Mouse (Mus musculus): ENCODE results near the gene Sorcs2.
A peak's percentile ranks its signal among the peaks of the same experiment; 100 is the strongest.

Sorcs2 gene

GRCm38 (mm10) chr5:36397837-36398282, at the start of gene Sorcs2:
Gene Sorcs2 (minus strand): TSS chr5:36398139.
- peak; percentile 59 to 66 for DNase-seq (ENCODE audit: low spot score in 2 of 2)

GRCm38 (mm10) chr5:36446166-36446890, 48.4 kb upstream of the Sorcs2 start:
- no peak for DNase-seq (ENCODE audit: low spot score in 2 of 2)

- no peak for DNase-seq (ENCODE audit: low spot score in 2 of 2)
These were observed 47.1 kb upstream of the Sorcs2 start for GRCm38 (mm10) chr5:36445028-36445427.

GRCm38 (mm10) chr5:36444611-36445010, 46.7 kb upstream of the Sorcs2 start:
- no peak for DNase-seq (ENCODE audit: low spot score in 2 of 2)

GRCm38 (mm10) chr5:36440741-36441140, 42.8 kb upstream of the Sorcs2 start:
- DNase-seq (ENCODE audit: low spot score in 2 of 2): no peak

GRCm38 (mm10) chr5:36436858-36437257, 38.9 kb upstream of the Sorcs2 start:
- no peak for DNase-seq (ENCODE audit: low spot score in 2 of 2)

- peak in 1 of 2 experiments; percentile 16 for DNase-seq (ENCODE audit: low spot score in 2 of 2)
These were observed 36.5 kb upstream of the Sorcs2 start for GRCm38 (mm10) chr5:36434398-36434967.

- DNase-seq (ENCODE audit: low spot score in 2 of 2): no peak
These were observed 33.8 kb upstream of the Sorcs2 start for GRCm38 (mm10) chr5:36431711-36432110.

GRCm38 (mm10) chr5:36429551-36429950, 31.6 kb upstream of the Sorcs2 start:
- DNase-seq (ENCODE audit: low spot score in 2 of 2): no peak

- no peak for DNase-seq (ENCODE audit: low spot score in 2 of 2)
These were observed 29.9 kb upstream of the Sorcs2 start for GRCm38 (mm10) chr5:36427831-36428230.

GRCm38 (mm10) chr5:36426404-36426803, 28.5 kb upstream of the Sorcs2 start:
- DNase-seq (ENCODE audit: low spot score in 2 of 2): no peak

GRCm38 (mm10) chr5:36424676-36425075, 26.7 kb upstream of the Sorcs2 start:
- no peak for DNase-seq (ENCODE audit: low spot score in 2 of 2)

- no peak for DNase-seq (ENCODE audit: low spot score in 2 of 2)
These were observed 24.8 kb upstream of the Sorcs2 start for GRCm38 (mm10) chr5:36422689-36423088.

- DNase-seq (ENCODE audit: low spot score in 2 of 2): no peak
These were observed 21.9 kb upstream of the Sorcs2 start for GRCm38 (mm10) chr5:36419861-36420260.

- DNase-seq (ENCODE audit: low spot score in 2 of 2): no peak
These were observed 16.9 kb upstream of the Sorcs2 start for GRCm38 (mm10) chr5:36414712-36415331.

GRCm38 (mm10) chr5:36398463-36399364, 775 bp upstream of the Sorcs2 start:
- peak in 1 of 2 experiments; percentile 45 for DNase-seq (ENCODE audit: low spot score in 2 of 2)

GRCm38 (mm10) chr5:36397384-36397759, 567 bp downstream of the Sorcs2 start:
- no peak for DNase-seq (ENCODE audit: low spot score in 2 of 2)

- no peak for DNase-seq (ENCODE audit: low spot score in 2 of 2)
These were observed 1.2 kb downstream of the Sorcs2 start for GRCm38 (mm10) chr5:36396491-36397383.

GRCm38 (mm10) chr5:36396011-36396410, 1.9 kb downstream of the Sorcs2 start:
- DNase-seq (ENCODE audit: low spot score in 2 of 2): peak; percentile 66 to 83

GRCm38 (mm10) chr5:36394840-36395515, 3.0 kb downstream of the Sorcs2 start:
- no peak for DNase-seq (ENCODE audit: low spot score in 2 of 2)
